Mouse (Mus musculus) lung, embryonic 14.5 days (tissue): ENCODE results near the gene Dkk3. TPM values are rescaled to one million over a fixed set of nuclear protein-coding genes. Genes with fewer than 3 reads are reported as not detected.
"Not testable (repeated sequence)": the region's sequence is repeated elsewhere in the genome, so short reads cannot be mapped to it uniquely, and the experiment has no call there.

ENCODE experiments used
- ATAC-seq: fragments of 200-750 bp; cut with Nextera tagmentation; 2 replicates; pipeline ENCODE4 v1.8.0; 2017; ENCODE audit warnings: mild to moderate bottlenecking, moderate TSS enrichment, moderate library complexity; ENCODE audit not compliant: insufficient read depth
- DNase-seq: peaks from one replicate; pipeline ENCODE4 v3.0.0-alpha.2; 2015
- H3K27ac ChIP-seq: fragments of 300-500 bp; sonication (generic); 2 replicates; pipeline ENCODE4 v1.5.1; 2014; ENCODE audit warnings: low read depth, mild to moderate bottlenecking, moderate library complexity
- H3K27me3 ChIP-seq: fragments of 300-500 bp; sonication (generic); 2 replicates; pipeline ENCODE4 v1.6.1; 2014; ENCODE audit warnings: low read length, control low read depth; ENCODE audit not compliant: insufficient read depth
- H3K36me3 ChIP-seq: fragments of 300-500 bp; sonication (generic); 2 replicates; pipeline ENCODE4 v1.6.1; 2014; ENCODE audit warnings: control low read depth; ENCODE audit not compliant: insufficient read depth
- H3K4me1 ChIP-seq: fragments of 300-500 bp; sonication (generic); 2 replicates; pipeline ENCODE4 v1.6.1; 2014; ENCODE audit warnings: antibody characterized with exemption, control low read depth; ENCODE audit not compliant: insufficient read depth
- H3K4me2 ChIP-seq: fragments of 300-500 bp; sonication (generic); 2 replicates; pipeline ENCODE4 v1.6.1; 2014; ENCODE audit warnings: mild to moderate bottlenecking
- H3K4me3 ChIP-seq: fragments of 300-500 bp; sonication (generic); 2 replicates; pipeline ENCODE4 v1.5.1; 2014; ENCODE audit warnings: low read depth, low read length
- H3K9ac ChIP-seq: fragments of 300-500 bp; sonication (generic); 2 replicates; pipeline ENCODE4 v1.6.1; 2014
- H3K9me3 ChIP-seq: fragments of 300-500 bp; sonication (generic); 2 replicates; pipeline ENCODE4 v1.6.1; 2016; ENCODE audit warnings: low read depth, low read length, control low read depth
- CTCF ChIP-seq: IDR thresholded peaks from 2 replicates; pipeline ENCODE4 v1.5.1; 2016; ENCODE audit warnings: antibody characterized with exemption, low read depth
- WGBS: fragments of 180-500 bp; shearing (Covaris S2); extraction: QIAGEN DNeasy Blood & Tissue Kit; methylation state at CpG from one replicate; pipeline ENCODE4 v1.1.7; 2014; 5-methylcytosine and 5-hydroxymethylcytosine counted together
- polyA plus RNA-seq: library from polyadenylated mRNA; unstranded; fragments of >200 nt; fragmentation: Nextera tagmentation; extraction: Ambion mirVana; gene quantifications from 2 replicates; pipeline ENCODE4 v1.2.1, GENCODE M21; 2014

Gene Dkk3
- polyA plus RNA-seq, 1 experiment from 2014 or later = 25.1 TPM

- Histone ChIP-seq H3K9ac (no peak overlapping the region), H3K4me2 (no peak overlapping the region), H3K4me1 (no peaks in the 10 kb centered on the region), H3K36me3 (peaks cover 62% of the 10 kb centered on the region), H3K27ac (no peak overlapping the region), H3K4me3 (no peak overlapping the region), H3K9me3 (no peaks in the 10 kb centered on the region), H3K27me3 (no peaks in the 10 kb centered on the region)
- 77% methylated on average over 19 of the region's 19 CpGs for WGBS
- TF ChIP-seq CTCF = no peak
- DNase-seq (peak; percentile 43), ATAC-seq (no peak)
These were observed 48.1 kb downstream of the Dkk3 start for GRCm38 (mm10) chr7:112110638-112111372.

GRCm38 (mm10) chr7:112108757-112109156 lies 50.1 kb downstream of the Dkk3 start:
- no peaks in the 10 kb centered on the region for H3K27me3 ChIP-seq
- no peaks in the 10 kb centered on the region for H3K9me3 ChIP-seq
- no peak overlapping the region for H3K4me2 ChIP-seq
- no peak overlapping the region for H3K4me3 ChIP-seq
- peaks cover 80% of the 10 kb centered on the region for H3K36me3 ChIP-seq
- no peak overlapping the region for H3K9ac ChIP-seq
- TF ChIP-seq CTCF = no peak
- H3K27ac ChIP-seq = no peak overlapping the region
- H3K4me1 ChIP-seq = no peaks in the 10 kb centered on the region
- ATAC-seq = no peak
- DNase-seq = no peak

- no peak overlapping the region for H3K9ac ChIP-seq
- DNase-seq (no peak), ATAC-seq (no peak)
- H3K4me1 ChIP-seq = no peaks in the 10 kb centered on the region
- H3K4me2 ChIP-seq = no peak overlapping the region
- 70% methylated on average over 5 of the region's 5 CpGs for WGBS
- H3K27ac ChIP-seq = no peak overlapping the region
- no peak overlapping the region for H3K4me3 ChIP-seq
- H3K36me3 ChIP-seq = peaks cover 89% of the 10 kb centered on the region
- no peaks in the 10 kb centered on the region for H3K9me3 ChIP-seq
- H3K27me3 ChIP-seq = no peaks in the 10 kb centered on the region
- TF ChIP-seq CTCF = no peak
These were observed 55.0 kb downstream of the Dkk3 start for GRCm38 (mm10) chr7:112103816-112104215.

GRCm38 (mm10) chr7:112102933-112103332 lies 55.9 kb downstream of the Dkk3 start:
- ATAC-seq (no peak), DNase-seq (no peak)
- Histone ChIP-seq H3K4me3 (no peak overlapping the region), H3K9me3 (no peaks in the 10 kb centered on the region), H3K27me3 (no peaks in the 10 kb centered on the region), H3K4me2 (no peak overlapping the region), H3K9ac (no peak overlapping the region), H3K27ac (no peak overlapping the region), H3K36me3 (peaks cover 89% of the 10 kb centered on the region), H3K4me1 (no peaks in the 10 kb centered on the region)
- 77% methylated on average over 5 of the region's 5 CpGs for WGBS
- TF ChIP-seq CTCF = no peak

GRCm38 (mm10) chr7:112100887-112101286 lies 58.0 kb downstream of the Dkk3 start:
- H3K4me2 ChIP-seq = no peak overlapping the region
- peaks cover 87% of the 10 kb centered on the region for H3K36me3 ChIP-seq
- H3K27me3 ChIP-seq = no peaks in the 10 kb centered on the region
- WGBS = 92% methylated on average over 2 of the region's 2 CpGs
- no peak for TF ChIP-seq CTCF
- no peak overlapping the region for H3K4me3 ChIP-seq
- no peaks in the 10 kb centered on the region for H3K9me3 ChIP-seq
- no peaks in the 10 kb centered on the region for H3K4me1 ChIP-seq
- H3K9ac ChIP-seq = no peak overlapping the region
- ATAC-seq (no peak), DNase-seq (no peak)
- no peak overlapping the region for H3K27ac ChIP-seq

GRCm38 (mm10) chr7:112094923-112095322 lies 63.9 kb downstream of the Dkk3 start:
- 93% methylated on average over 4 of the region's 4 CpGs for WGBS
- DNase-seq = not testable (repeated sequence)

GRCm38 (mm10) chr7:112086186-112086585 lies 72.7 kb downstream of the Dkk3 start:
- no peaks in the 10 kb centered on the region for H3K9me3 ChIP-seq
- WGBS = 92% methylated on average over 2 of the region's 2 CpGs
- H3K9ac ChIP-seq = no peak overlapping the region
- TF ChIP-seq CTCF = no peak
- H3K36me3 ChIP-seq = peaks cover 76% of the 10 kb centered on the region
- DNase-seq (no peak), ATAC-seq (no peak)
- H3K27me3 ChIP-seq = no peaks in the 10 kb centered on the region
- no peaks in the 10 kb centered on the region for H3K4me1 ChIP-seq
- no peak overlapping the region for H3K27ac ChIP-seq
- no peak overlapping the region for H3K4me2 ChIP-seq
- no peak overlapping the region for H3K4me3 ChIP-seq

More at GRCm38 (mm10) chr7:112094923-112095322, 63.9 kb downstream of the Dkk3 start:
- not testable (repeated sequence) for H3K27me3 ChIP-seq, H3K4me2 ChIP-seq, H3K27ac ChIP-seq, H3K4me1 ChIP-seq, ATAC-seq, H3K9ac ChIP-seq, H3K4me3 ChIP-seq, H3K9me3 ChIP-seq
- peaks cover 92% of the 10 kb centered on the region for H3K36me3 ChIP-seq

GRCm38 (mm10) chr7:112085062-112085461 lies 73.8 kb downstream of the Dkk3 start:
- WGBS = 32% methylated on average over 4 of the region's 4 CpGs
- peaks cover 71% of the 10 kb centered on the region for H3K36me3 ChIP-seq
- peak; percentile 94 for TF ChIP-seq CTCF
- H3K4me2 ChIP-seq = no peak overlapping the region
- H3K27ac ChIP-seq = no peak overlapping the region
- H3K4me1 ChIP-seq = no peaks in the 10 kb centered on the region
- no peak overlapping the region for H3K4me3 ChIP-seq
- DNase-seq (peak; percentile 93), ATAC-seq (no peak; the same call in 1 of the 2 replicates)
- H3K9me3 ChIP-seq = no peaks in the 10 kb centered on the region
- H3K27me3 ChIP-seq = no peaks in the 10 kb centered on the region
- no peak overlapping the region for H3K9ac ChIP-seq
